Mouse (Mus musculus) midbrain, embryonic 10.5 days (tissue): ENCODE data around the gene Smtnl2. TPM values are rescaled to one million over a fixed set of nuclear protein-coding genes. Genes with fewer than 3 reads are reported as not detected.

ENCODE experiments used
- DNase-seq: peaks from one replicate; pipeline ENCODE4 v3.0.0-alpha.2; 2017; ENCODE audit warnings: low spot score
- H3K27ac ChIP-seq: fragments of 300-500 bp; sonication (generic); replicated peaks from 2 replicates; pipeline ENCODE4 v1.5.1; 2016; ENCODE audit warnings: mild to moderate bottlenecking
- H3K27me3 ChIP-seq: fragments of 300-500 bp; sonication (generic); 2 replicates; pipeline ENCODE4 v1.6.1; 2016; ENCODE audit warnings: low read depth, mild to moderate bottlenecking; ENCODE audit not compliant: poor library complexity, severe bottlenecking
- H3K36me3 ChIP-seq: fragments of 300-500 bp; sonication (generic); 2 replicates; pipeline ENCODE4 v1.6.1; 2016; ENCODE audit warnings: mild to moderate bottlenecking, moderate library complexity
- H3K4me1 ChIP-seq: fragments of 300-500 bp; sonication (generic); 2 replicates; pipeline ENCODE4 v1.6.1; 2016
- H3K4me3 ChIP-seq: fragments of 300-500 bp; sonication (generic); 2 replicates; pipeline ENCODE4 v1.5.1; 2016; ENCODE audit warnings: mild to moderate bottlenecking, moderate library complexity
- H3K9me3 ChIP-seq: fragments of 300-500 bp; sonication (generic); replicated peaks from 2 replicates; pipeline ENCODE4 v1.6.1; 2016; ENCODE audit warnings: mild to moderate bottlenecking
- WGBS: fragments of 180-500 bp; shearing (Covaris S2); methylation state at CpG from one replicate; pipeline ENCODE4 v1.1.7; 2016; 5-methylcytosine and 5-hydroxymethylcytosine counted together
- polyA plus RNA-seq: library from polyadenylated mRNA; unstranded; fragments of >200 nt; fragmentation: Nextera tagmentation; extraction: Ambion mirVana; gene quantifications from 2 replicates; pipeline ENCODE4 v1.2.1, GENCODE M21; 2016

The Smtnl2 gene
- polyA plus RNA-seq, 1 experiment from 2014 or later: 13.1 TPM

DNA sequence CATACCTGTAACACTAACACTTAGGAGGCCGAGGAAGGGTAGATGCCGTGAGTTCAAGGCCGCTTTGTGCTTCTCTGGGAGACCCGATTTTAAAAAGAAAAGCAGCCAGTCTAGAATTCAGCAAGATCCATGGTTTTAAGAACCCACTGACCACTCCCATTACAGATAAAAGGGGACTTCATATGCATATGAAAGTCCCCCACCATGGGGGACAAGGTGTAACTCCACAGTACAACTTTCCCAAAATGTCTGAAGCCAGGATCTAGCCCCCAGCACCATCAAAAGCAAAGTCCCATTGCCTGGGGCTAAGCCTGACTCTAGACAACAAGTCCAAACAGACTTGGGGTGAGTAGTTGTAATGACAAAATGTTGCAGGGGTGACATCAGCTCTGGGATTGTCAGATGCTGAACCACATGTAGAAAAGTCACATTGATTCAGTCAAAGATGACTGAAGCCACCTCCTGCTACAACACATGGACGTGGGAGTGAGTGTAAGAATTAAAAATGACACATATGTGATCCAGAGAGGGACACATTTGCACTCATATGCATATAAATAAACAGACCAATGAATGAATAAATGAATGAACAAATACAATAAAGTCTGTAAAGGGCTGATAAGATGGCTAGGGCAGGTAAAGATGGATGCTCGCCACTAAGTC is 9.1 kb upstream of the Smtnl2 start:
- no peak overlapping the region for H3K27ac ChIP-seq
- WGBS: 86% methylated on average over 6 of the region's 6 CpGs
- H3K4me3 ChIP-seq: no peak overlapping the region
- H3K4me1 ChIP-seq: peaks cover 19% of the 10 kb centered on the region
- 0 out of 2 replicates have a peak, but pooled peaks cover 3% of the 10 kb centered on the region for H3K9me3 ChIP-seq
- H3K27me3 ChIP-seq: no peaks in the 10 kb centered on the region
- no peak for DNase-seq
- H3K36me3 ChIP-seq: no peaks in the 10 kb centered on the region

GRCm38 (mm10) chr11:72419006-72419405 is 7.5 kb upstream of the Smtnl2 start:
- no peak overlapping the region for H3K27ac ChIP-seq
- H3K4me1 ChIP-seq: peaks cover 19% of the 10 kb centered on the region
- WGBS: 92% methylated on average over 6 of the region's 6 CpGs
- DNase-seq: no peak
- no peaks in the 10 kb centered on the region for H3K9me3 ChIP-seq
- no peaks in the 10 kb centered on the region for H3K36me3 ChIP-seq
- H3K4me3 ChIP-seq: no peak overlapping the region
- H3K27me3 ChIP-seq: peaks cover 16% of the 10 kb centered on the region

DNA sequence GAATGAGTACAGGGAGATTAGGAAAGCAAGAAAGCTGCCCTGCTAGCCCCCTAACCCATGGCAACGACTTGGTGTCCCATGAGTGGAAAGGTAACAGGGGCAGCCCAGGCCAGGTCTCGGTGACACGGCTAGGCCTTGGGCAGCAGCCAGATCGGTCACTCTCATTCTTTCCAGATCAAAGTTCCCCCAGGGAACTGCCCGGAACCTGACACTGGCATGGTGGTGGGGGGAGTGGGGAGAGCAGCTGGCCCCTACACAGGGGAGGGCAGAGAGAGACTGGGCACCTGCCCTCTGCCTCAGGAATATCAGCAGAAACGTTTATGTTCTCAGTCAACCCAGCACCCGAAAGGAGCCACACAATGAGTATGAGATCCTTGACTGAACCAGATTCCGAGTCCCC is 6.7 kb upstream of the Smtnl2 start:
- DNase-seq: no peak
- peaks cover 24% of the 10 kb centered on the region for H3K27me3 ChIP-seq
- H3K27ac ChIP-seq: peak overlapping the region; percentile 73
- H3K4me1 ChIP-seq: peaks cover 19% of the 10 kb centered on the region
- no peaks in the 10 kb centered on the region for H3K36me3 ChIP-seq
- no peak overlapping the region for H3K4me3 ChIP-seq
- no peaks in the 10 kb centered on the region for H3K9me3 ChIP-seq
- WGBS: 48% methylated on average over 8 of the region's 8 CpGs

DNA sequence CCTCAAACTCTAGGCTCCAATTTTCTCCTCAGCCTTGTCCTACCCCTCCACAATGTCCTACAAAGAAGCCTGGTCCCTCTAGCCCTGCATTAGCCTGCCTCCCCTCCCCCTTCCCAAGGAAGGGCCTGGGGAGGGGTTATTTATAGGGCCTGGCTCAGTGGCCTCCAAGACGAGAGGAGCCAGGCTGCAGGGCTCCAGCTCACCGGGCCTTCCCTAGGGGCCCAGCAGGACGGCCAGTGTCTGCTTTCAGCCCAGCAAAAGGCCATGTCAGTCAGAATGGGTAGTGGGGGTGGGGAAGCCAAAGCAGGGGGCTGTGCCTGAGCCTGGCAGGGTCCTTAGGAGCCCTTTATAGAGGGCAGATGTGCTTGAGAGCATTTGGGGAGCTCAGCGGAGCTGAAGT is 5.9 kb upstream of the Smtnl2 start:
- no peaks in the 10 kb centered on the region for H3K9me3 ChIP-seq
- peak; percentile 35 for DNase-seq
- no peak overlapping the region for H3K4me3 ChIP-seq
- H3K4me1 ChIP-seq: peaks cover 19% of the 10 kb centered on the region
- WGBS: 2% methylated on average over 4 of the region's 4 CpGs
- H3K27ac ChIP-seq: peak overlapping the region; percentile 73
- H3K36me3 ChIP-seq: no peaks in the 10 kb centered on the region
- peaks cover 32% of the 10 kb centered on the region for H3K27me3 ChIP-seq

- peaks cover 24% of the 10 kb centered on the region for H3K4me1 ChIP-seq
Observed at GRCm38 (mm10) chr11:72416666-72417065, 5.2 kb upstream of the Smtnl2 start.

GRCm38 (mm10) chr11:72415155-72415554 is 3.6 kb upstream of the Smtnl2 start:
- 84% methylated on average over 8 of the region's 8 CpGs for WGBS
- Histone ChIP-seq H3K27me3 (peaks cover 50% of the 10 kb centered on the region), H3K36me3 (no peaks in the 10 kb centered on the region), H3K4me1 (peaks cover 39% of the 10 kb centered on the region), H3K4me3 (no peak overlapping the region), H3K27ac (no peak overlapping the region), H3K9me3 (no peaks in the 10 kb centered on the region)
- no peak for DNase-seq

More at GRCm38 (mm10) chr11:72416666-72417065, 5.2 kb upstream of the Smtnl2 start:
- H3K4me3 ChIP-seq: no peak overlapping the region
- no peaks in the 10 kb centered on the region for H3K36me3 ChIP-seq
- no peak for DNase-seq
- H3K9me3 ChIP-seq: no peaks in the 10 kb centered on the region
- H3K27ac ChIP-seq: peak overlapping the region; percentile 73
- 84% methylated on average over 5 of the region's 5 CpGs for WGBS
- peaks cover 39% of the 10 kb centered on the region for H3K27me3 ChIP-seq

GRCm38 (mm10) chr11:72413601-72414190 is 2.2 kb upstream of the Smtnl2 start:
- WGBS: 60% methylated on average over 5 of the region's 5 CpGs

DNA sequence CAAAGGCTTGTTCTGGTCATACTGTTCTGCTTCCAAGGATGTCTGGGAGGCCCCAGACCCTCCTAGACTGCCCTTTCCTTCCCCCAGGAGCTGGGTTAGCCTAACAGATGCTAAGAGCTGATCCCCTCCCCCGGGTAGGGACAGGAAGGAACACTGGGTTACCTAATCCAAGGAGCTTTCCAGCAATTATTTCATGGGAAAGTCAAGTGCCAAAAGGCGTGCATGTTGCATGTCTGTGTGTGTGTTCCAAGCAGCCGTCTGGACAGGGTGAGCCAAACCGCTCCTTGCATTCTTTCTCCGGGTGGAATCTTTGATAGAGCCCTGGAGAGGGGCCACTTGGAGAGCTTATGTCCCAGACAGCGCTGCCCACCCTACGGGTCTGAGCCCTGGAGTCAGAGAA is 1.5 kb upstream of the Smtnl2 start:
- Histone ChIP-seq H3K27ac (no peak overlapping the region), H3K4me3 (no peak overlapping the region), H3K4me1 (peaks cover 56% of the 10 kb centered on the region), H3K36me3 (no peaks in the 10 kb centered on the region), H3K27me3 (peaks cover 71% of the 10 kb centered on the region), H3K9me3 (no peaks in the 10 kb centered on the region)
- 78% methylated on average over 7 of the region's 7 CpGs for WGBS
- DNase-seq: no peak

More at GRCm38 (mm10) chr11:72413601-72414190, 2.2 kb upstream of the Smtnl2 start:
- peaks cover 65% of the 10 kb centered on the region for H3K27me3 ChIP-seq
- H3K36me3 ChIP-seq: no peaks in the 10 kb centered on the region
- H3K27ac ChIP-seq: no peak overlapping the region
- no peak for DNase-seq
- H3K4me3 ChIP-seq: no peak overlapping the region
- peaks cover 54% of the 10 kb centered on the region for H3K4me1 ChIP-seq
- H3K9me3 ChIP-seq: no peaks in the 10 kb centered on the region

DNA sequence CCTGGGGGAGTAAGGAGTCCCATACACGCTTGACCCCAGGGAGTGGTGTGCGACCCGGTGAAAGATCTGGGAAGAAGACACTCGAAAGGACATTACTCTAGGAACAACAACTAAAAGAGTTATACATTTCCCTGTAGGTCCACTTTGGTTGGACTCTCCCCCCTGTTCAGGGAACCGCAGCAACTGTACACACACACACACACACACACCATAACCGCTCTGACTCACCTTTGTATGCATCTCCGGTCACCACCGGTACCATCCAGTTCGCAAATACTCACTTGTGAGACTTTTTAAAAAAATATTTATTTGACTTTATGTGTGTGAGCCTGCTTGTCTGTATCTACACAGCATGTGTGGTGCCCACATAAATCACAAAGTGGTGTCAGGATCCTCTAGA is 432 bp upstream of the Smtnl2 start:
- Histone ChIP-seq H3K9me3 (no peaks in the 10 kb centered on the region), H3K4me3 (peak overlapping the region; percentile 75), H3K27me3 (peaks cover 80% of the 10 kb centered on the region), H3K27ac (no peak overlapping the region), H3K36me3 (no peaks in the 10 kb centered on the region), H3K4me1 (peaks cover 56% of the 10 kb centered on the region)
- WGBS: 34% methylated on average over 9 of the region's 9 CpGs
- no peak for DNase-seq

DNA sequence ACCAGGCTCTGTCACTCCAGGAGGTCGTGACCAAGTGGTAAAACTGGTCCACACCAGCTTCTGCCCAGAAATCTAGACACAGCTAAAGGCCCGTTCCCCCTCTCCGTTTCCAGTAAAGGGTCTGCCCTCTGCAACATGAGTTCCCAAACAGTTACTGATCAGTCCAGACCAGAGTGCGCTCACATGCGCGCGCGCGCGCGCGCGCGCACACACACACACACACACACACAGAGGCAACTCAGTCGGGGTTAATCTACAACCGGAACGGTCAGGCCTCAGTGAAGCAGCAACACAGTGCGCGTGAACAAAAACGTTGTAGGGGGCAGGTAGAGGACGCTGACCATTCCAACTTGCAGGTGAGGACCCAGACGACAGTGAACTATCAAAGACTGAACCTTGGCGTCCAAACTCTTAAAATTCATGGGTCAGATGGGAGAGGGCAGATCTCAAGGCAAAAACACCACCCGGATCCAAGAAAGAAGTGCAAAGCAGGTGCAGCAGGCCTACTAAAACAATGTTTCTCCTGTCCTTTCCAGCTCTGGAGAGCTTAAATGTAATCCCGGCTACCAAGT is 906 bp downstream of the Smtnl2 start:
- 1% methylated on average over 25 of the region's 25 CpGs for WGBS
- peak; percentile 59 for DNase-seq
- Histone ChIP-seq H3K9me3 (no peaks in the 10 kb centered on the region), H3K36me3 (no peaks in the 10 kb centered on the region), H3K27me3 (peaks cover 86% of the 10 kb centered on the region), H3K27ac (peak overlapping the region; percentile 83), H3K4me1 (peaks cover 61% of the 10 kb centered on the region), H3K4me3 (peak overlapping the region; percentile 75)

GRCm38 (mm10) chr11:72409649-72410385 is 1.7 kb downstream of the Smtnl2 start:
- H3K9me3 ChIP-seq: no peaks in the 10 kb centered on the region
- peak overlapping the region; percentile 75 for H3K4me3 ChIP-seq
- H3K4me1 ChIP-seq: peaks cover 61% of the 10 kb centered on the region
- peaks cover 78% of the 10 kb centered on the region for H3K27me3 ChIP-seq
- no peak overlapping the region for H3K27ac ChIP-seq
- H3K36me3 ChIP-seq: no peaks in the 10 kb centered on the region
- DNase-seq: no peak
- WGBS: 76% methylated on average over 12 of the region's 12 CpGs

GRCm38 (mm10) chr11:72408451-72409170 is 2.9 kb downstream of the Smtnl2 start:
- H3K36me3 ChIP-seq: no peaks in the 10 kb centered on the region
- no peak overlapping the region for H3K27ac ChIP-seq
- H3K27me3 ChIP-seq: peaks cover 66% of the 10 kb centered on the region
- no peaks in the 10 kb centered on the region for H3K9me3 ChIP-seq
- WGBS: 62% methylated on average over 9 of the region's 9 CpGs
- peaks cover 61% of the 10 kb centered on the region for H3K4me1 ChIP-seq
- no peak for DNase-seq
- no peak overlapping the region for H3K4me3 ChIP-seq
